Mouse (Mus musculus): ENCODE measurements around the gene Tns3.

Tns3 gene

DNA sequence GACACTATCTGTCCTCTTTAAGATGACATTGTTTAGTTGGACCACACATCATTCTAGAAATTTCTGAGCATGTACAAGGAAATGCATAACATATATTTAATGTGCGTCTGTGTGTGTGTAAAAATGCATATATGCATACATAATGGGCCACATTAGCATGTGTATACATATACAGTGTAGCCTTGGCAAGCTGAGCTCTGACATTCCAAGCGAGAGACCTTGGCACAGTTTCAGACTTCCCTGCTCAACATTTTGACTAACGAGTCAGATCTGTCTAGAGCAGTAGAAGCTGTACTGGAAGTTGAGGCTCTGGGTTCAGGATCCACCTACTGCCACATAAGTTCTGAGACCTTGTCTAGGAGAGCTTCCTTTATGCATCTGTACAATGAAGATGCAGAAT lies 17.0 kb upstream of the Tns3 start:
- DNase-seq (ENCODE audit: extremely low spot score, low read depth, low spot score): no peak

DNA sequence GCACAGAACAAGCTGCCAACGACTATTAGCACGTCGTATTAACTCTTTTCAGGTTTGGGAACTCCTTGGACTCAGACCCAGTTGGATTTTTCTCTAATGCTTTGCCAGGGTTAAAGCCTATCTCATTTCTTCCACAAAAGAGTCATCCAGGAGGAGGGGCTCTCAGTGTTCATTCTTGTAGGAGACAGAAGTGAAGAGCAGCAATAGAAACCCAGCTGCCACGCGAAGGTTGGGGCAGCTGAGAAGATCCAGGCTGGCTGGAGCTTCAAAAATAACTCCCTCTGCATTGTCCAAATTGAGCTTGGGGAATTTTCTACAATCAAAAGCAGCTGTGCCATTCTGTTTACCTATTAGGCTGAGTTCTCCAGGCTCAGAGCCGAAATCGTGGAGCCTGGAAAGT lies 16.3 kb upstream of the Tns3 start:
- no peak for DNase-seq (ENCODE audit: extremely low spot score, low read depth, low spot score)

DNA sequence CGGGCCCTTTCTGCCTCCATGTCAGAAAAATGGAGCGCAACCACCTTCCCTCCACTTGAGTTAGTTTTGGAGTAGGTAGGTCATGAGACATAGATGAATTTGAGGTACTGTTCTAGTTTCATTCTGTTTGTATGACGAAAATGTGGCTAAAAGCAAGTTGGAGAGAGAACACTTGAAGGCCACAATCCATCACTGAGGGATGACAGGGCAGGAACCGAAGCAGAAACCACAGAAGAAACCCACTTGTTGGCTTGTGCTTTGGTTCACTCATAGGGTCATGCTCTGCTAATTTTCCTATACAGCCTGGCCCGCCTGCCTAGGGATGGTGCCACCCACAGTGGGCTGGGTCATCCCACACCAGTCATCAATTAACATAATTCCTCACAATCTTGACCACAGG lies 14.9 kb upstream of the Tns3 start:
- no peak for DNase-seq (ENCODE audit: extremely low spot score, low read depth, low spot score)

GRCm38 (mm10) chr11:8678260-8678995 lies 14.1 kb upstream of the Tns3 start:
- no peak for DNase-seq (ENCODE audit: extremely low spot score, low read depth, low spot score)

GRCm38 (mm10) chr11:8675701-8676474 lies 11.6 kb upstream of the Tns3 start:
- no peak for DNase-seq (ENCODE audit: extremely low spot score, low read depth, low spot score)

DNA sequence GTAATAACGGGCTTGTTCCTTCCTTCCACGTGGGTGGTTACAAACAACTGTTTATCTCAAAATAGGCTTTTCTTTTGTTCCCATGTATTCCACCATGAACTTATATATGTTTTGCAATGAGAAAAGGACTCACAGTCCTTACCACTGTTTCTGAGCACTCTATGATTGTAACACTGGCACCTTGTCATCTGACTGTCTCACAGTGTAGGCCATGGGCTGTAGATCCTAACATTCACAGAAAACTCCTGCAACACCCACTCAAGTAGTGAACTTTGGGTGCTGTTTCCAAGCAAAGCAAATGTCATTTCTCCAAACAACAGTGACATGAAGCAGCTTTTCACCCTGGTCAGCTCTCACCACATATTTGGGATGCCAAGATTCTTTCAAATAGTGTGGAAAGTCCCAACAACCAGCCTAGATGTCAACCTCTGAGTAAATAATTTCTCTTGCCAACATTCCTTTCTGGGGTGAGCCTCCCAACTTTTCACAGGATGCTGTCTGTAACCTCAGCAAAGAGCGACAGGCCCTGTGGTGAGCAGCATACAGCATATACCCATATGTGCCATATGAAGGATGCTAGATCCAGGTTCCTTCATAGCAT lies 10.3 kb upstream of the Tns3 start:
- no peak for DNase-seq (ENCODE audit: extremely low spot score, low read depth, low spot score)

- no peak for DNase-seq (ENCODE audit: extremely low spot score, low read depth, low spot score)
These were observed 7.4 kb upstream of the Tns3 start for GRCm38 (mm10) chr11:8671698-8672097.

DNA sequence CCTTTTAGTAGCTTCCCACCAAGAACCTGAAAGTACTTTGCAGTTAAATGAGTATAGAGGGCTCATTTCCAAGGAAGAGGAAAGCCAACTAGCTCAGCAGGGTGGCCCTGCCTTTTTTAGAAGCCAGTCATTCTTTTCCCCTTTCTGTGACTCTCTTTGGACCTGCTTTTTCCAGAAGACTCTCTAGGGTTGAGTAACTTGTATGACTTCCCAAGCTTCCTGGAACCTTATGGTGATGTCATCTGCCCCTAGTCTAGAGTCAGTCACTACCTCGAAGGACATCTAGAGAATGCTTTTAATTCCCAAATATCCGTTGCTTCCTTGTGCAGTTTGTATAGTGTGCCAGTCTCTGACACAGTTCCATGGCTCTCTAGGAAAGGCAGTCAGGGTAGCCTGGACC lies 4.8 kb upstream of the Tns3 start:
- DNase-seq (ENCODE audit: extremely low spot score, low read depth, low spot score): no peak

DNA sequence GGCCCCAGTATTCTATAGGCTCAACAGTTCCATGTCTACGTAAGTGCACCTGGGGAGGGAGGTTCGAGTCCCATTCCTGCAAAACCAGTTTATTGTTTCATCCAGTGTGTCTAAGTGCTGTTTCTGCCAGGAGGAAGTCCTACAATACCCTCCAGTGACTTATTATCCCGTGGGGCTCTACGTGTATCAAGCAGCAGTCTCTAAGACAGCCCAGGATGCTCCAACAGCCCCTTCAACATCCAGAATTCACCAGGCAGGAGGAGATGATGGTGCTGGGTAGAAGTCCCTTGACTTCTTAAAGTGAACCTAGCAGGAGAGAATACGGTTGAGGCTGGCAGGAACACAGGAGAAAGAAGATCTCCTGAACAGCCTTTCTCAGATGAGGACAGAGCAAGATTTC lies 462 bp upstream of the Tns3 start:
- DNase-seq (ENCODE audit: extremely low spot score, low read depth, low spot score): no peak

- no peak for DNase-seq (ENCODE audit: extremely low spot score, low read depth, low spot score)
These were observed 617 bp downstream of the Tns3 start for GRCm38 (mm10) chr11:8663444-8664392.

DNA sequence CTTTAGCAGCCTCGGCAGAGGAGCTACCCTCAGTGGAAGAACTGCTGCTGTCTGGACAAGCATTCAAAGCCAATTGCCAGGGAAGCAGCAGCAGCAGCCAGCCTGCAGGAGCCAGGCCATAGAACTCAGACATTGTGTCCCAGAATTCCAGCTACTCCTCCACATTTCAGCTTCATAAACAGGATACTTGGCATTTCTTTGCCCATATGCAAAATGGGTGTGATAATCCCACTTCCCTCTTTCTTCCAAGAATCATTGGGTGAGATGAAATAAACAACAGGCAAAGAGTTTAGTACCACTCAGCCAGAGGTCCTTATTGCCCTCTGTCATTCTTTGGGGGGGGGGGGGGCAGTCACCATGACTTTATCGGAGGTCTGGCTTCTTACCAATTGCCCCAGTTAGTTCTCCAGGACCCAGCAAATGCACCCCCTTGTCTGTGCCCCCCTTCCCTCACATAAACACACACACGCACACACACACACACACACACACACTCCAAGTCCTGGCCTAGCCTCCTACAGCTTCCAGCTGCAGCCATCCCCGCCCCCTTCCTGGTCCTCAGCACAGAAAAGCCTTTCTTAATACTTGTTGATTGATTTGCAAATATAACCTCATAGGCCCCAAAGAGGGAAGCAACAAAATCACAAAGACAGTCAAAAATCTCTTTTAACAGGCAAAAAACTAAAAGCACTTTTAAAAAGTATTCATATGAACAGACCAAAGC lies 1.5 kb downstream of the Tns3 start:
- DNase-seq (ENCODE audit: extremely low spot score, low read depth, low spot score): no peak

GRCm38 (mm10) chr11:8660951-8661350 lies 3.4 kb downstream of the Tns3 start:
- no peak for DNase-seq (ENCODE audit: extremely low spot score, low read depth, low spot score)

GRCm38 (mm10) chr11:8659851-8660250 lies 4.5 kb downstream of the Tns3 start:
- no peak for DNase-seq (ENCODE audit: extremely low spot score, low read depth, low spot score)

DNA sequence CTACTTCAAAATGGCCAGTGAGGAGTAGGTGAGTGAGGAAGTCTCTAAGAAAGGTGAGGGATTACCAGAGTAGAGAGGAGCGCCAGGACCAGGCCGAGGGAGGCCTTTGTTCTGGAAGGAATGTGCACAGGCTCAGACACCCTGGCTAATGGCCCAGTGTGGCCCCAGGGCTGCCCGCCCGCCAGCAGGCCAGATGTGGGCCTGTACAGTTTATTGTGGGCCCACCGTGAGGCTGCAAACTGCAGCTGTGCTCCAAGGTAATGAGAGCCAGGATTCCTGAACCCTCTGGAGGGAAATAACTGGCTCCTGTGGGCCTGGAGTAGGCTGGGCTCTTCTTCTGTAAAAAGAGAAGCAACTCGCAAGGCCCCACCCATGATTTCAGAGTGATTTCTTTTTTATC lies 5.3 kb downstream of the Tns3 start:
- no peak for DNase-seq (ENCODE audit: extremely low spot score, low read depth, low spot score)

GRCm38 (mm10) chr11:8657493-8657892 lies 6.8 kb downstream of the Tns3 start:
- no peak for DNase-seq (ENCODE audit: extremely low spot score, low read depth, low spot score)

GRCm38 (mm10) chr11:8656448-8657393 lies 7.6 kb downstream of the Tns3 start:
- peak; percentile 94 for DNase-seq (ENCODE audit: extremely low spot score, low read depth, low spot score)

- no peak for DNase-seq (ENCODE audit: extremely low spot score, low read depth, low spot score)
These were observed 10.5 kb downstream of the Tns3 start for GRCm38 (mm10) chr11:8653800-8654295.

GRCm38 (mm10) chr11:8652792-8653645 lies 11.3 kb downstream of the Tns3 start:
- DNase-seq (ENCODE audit: extremely low spot score, low read depth, low spot score): no peak
